Mouse (Mus musculus): ENCODE data around the gene 4930432K21Rik. TPM values are rescaled to one million over a fixed set of nuclear protein-coding genes. Genes with fewer than 3 reads are reported as not detected.

The 4930432K21Rik gene
- polyA plus RNA-seq, 1 experiment from 2014 or later, result 2.6 TPM

- no peak overlapping the region for H3K4me2 ChIP-seq
- H3K27me3 ChIP-seq (replicated peaks), result no peaks in the 10 kb centered on the region
- no peak for ATAC-seq (ENCODE audit: low FRiP score)
- no peaks in the 10 kb centered on the region for H3K36me3 ChIP-seq
- H3K4me3 ChIP-seq (replicated peaks), result no peak overlapping the region
- WGBS, result 87% methylated on average over 5 of the region's 5 CpGs
- H3K9me3 ChIP-seq (replicated peaks), result no peaks in the 10 kb centered on the region
- H3K27ac ChIP-seq (replicated peaks), result no peak overlapping the region
- H3K9ac ChIP-seq (replicated peaks), result no peak overlapping the region
- H3K4me1 ChIP-seq, result peaks cover 32% of the 10 kb centered on the region
These were observed 45.7 kb downstream of the 4930432K21Rik start for GRCm38 (mm10) chr8:84193566-84193965.

- no peak overlapping the region for H3K9ac ChIP-seq (replicated peaks)
- WGBS, result 64% methylated on average over 3 of the region's 3 CpGs
- no peaks in the 10 kb centered on the region for H3K36me3 ChIP-seq
- no peak overlapping the region for H3K27ac ChIP-seq (replicated peaks)
- no peak overlapping the region for H3K4me3 ChIP-seq (replicated peaks)
- no peak overlapping the region for H3K4me2 ChIP-seq
- H3K4me1 ChIP-seq, result peaks cover 39% of the 10 kb centered on the region
- H3K27me3 ChIP-seq (replicated peaks), result no peaks in the 10 kb centered on the region
- no peak for ATAC-seq (ENCODE audit: low FRiP score)
- no peaks in the 10 kb centered on the region for H3K9me3 ChIP-seq (replicated peaks)
These were observed 46.5 kb downstream of the 4930432K21Rik start for GRCm38 (mm10) chr8:84194224-84194743.

- WGBS, result 3% methylated on average over 42 of the region's 43 CpGs
- peak; percentile 52 for ATAC-seq (ENCODE audit: low FRiP score)
- H3K4me2 ChIP-seq, result peak overlapping the region; percentile 79
- no peaks in the 10 kb centered on the region for H3K36me3 ChIP-seq
- H3K4me1 ChIP-seq, result peaks cover 58% of the 10 kb centered on the region
- H3K27me3 ChIP-seq (replicated peaks), result peaks cover 6% of the 10 kb centered on the region; the same call in 1 of the 2 replicates
- peak overlapping the region; percentile 85 for H3K27ac ChIP-seq (replicated peaks)
- H3K9ac ChIP-seq (replicated peaks), result peak overlapping the region; percentile 44
- H3K9me3 ChIP-seq (replicated peaks), result no peaks in the 10 kb centered on the region
- H3K4me3 ChIP-seq (replicated peaks), result peak overlapping the region; percentile 49
These were observed 49.5 kb downstream of the 4930432K21Rik start for GRCm38 (mm10) chr8:84197141-84197921.

- ATAC-seq (ENCODE audit: low FRiP score), result peak; percentile 65
- 3% methylated on average over 30 of the region's 30 CpGs for WGBS
- Histone ChIP-seq H3K4me2 (peak overlapping the region; percentile 79), H3K27ac (replicated peaks) (peak overlapping the region; percentile 85), H3K9ac (replicated peaks) (peak overlapping the region; percentile 44), H3K4me3 (replicated peaks) (peak overlapping the region; percentile 49), H3K27me3 (replicated peaks) (peaks cover 6% of the 10 kb centered on the region; the same call in 1 of the 2 replicates), H3K4me1 (peaks cover 59% of the 10 kb centered on the region), H3K9me3 (replicated peaks) (no peaks in the 10 kb centered on the region), H3K36me3 (no peaks in the 10 kb centered on the region)
These were observed 50.3 kb downstream of the 4930432K21Rik start for GRCm38 (mm10) chr8:84197922-84198774.

- Histone ChIP-seq H3K27ac (replicated peaks) (peak overlapping the region; percentile 85), H3K9ac (replicated peaks) (no peak overlapping the region), H3K9me3 (replicated peaks) (no peaks in the 10 kb centered on the region), H3K4me3 (replicated peaks) (no peak overlapping the region), H3K36me3 (no peaks in the 10 kb centered on the region), H3K4me2 (peak overlapping the region; percentile 79), H3K27me3 (replicated peaks) (peaks cover 6% of the 10 kb centered on the region; the same call in 1 of the 2 replicates), H3K4me1 (peaks cover 66% of the 10 kb centered on the region)
- no peak for ATAC-seq (ENCODE audit: low FRiP score)
- 21% methylated on average over 4 of the region's 4 CpGs for WGBS
These were observed 51.0 kb downstream of the 4930432K21Rik start for GRCm38 (mm10) chr8:84198871-84199270.

- Histone ChIP-seq H3K27ac (replicated peaks) (peak overlapping the region; percentile 85), H3K4me1 (peaks cover 70% of the 10 kb centered on the region), H3K4me3 (replicated peaks) (no peak overlapping the region), H3K9me3 (replicated peaks) (no peaks in the 10 kb centered on the region), H3K36me3 (no peaks in the 10 kb centered on the region), H3K4me2 (peak overlapping the region; percentile 77; the same call in 1 of the 2 replicates), H3K9ac (replicated peaks) (no peak overlapping the region), H3K27me3 (replicated peaks) (peaks cover 6% of the 10 kb centered on the region; the same call in 1 of the 2 replicates)
- WGBS, result 59% methylated on average over 11 of the region's 11 CpGs
- ATAC-seq (ENCODE audit: low FRiP score), result no peak
These were observed 51.7 kb downstream of the 4930432K21Rik start for GRCm38 (mm10) chr8:84199348-84200125.

GRCm38 (mm10) chr8:84200126-84200555, 52.3 kb downstream of the 4930432K21Rik start:
- no peaks in the 10 kb centered on the region for H3K9me3 ChIP-seq (replicated peaks)
- H3K27ac ChIP-seq (replicated peaks), result peak overlapping the region; percentile 85
- no peak for ATAC-seq (ENCODE audit: low FRiP score)
- H3K27me3 ChIP-seq (replicated peaks), result peaks cover 6% of the 10 kb centered on the region; the same call in 1 of the 2 replicates
- peaks cover 70% of the 10 kb centered on the region for H3K4me1 ChIP-seq
- 20% methylated on average over 8 of the region's 8 CpGs for WGBS
- peak overlapping the region; percentile 77 for H3K4me2 ChIP-seq
- H3K9ac ChIP-seq (replicated peaks), result 0 out of 2 replicates have a peak overlapping the region, but pooled peaks have one; percentile 50
- H3K36me3 ChIP-seq, result no peaks in the 10 kb centered on the region
- peak overlapping the region; percentile 47 for H3K4me3 ChIP-seq (replicated peaks)

GRCm38 (mm10) chr8:84200652-84201544, 53.1 kb downstream of the 4930432K21Rik start:
- H3K36me3 ChIP-seq, result no peaks in the 10 kb centered on the region
- peak overlapping the region; percentile 47 for H3K4me3 ChIP-seq (replicated peaks)
- peaks cover 6% of the 10 kb centered on the region; the same call in 1 of the 2 replicates for H3K27me3 ChIP-seq (replicated peaks)
- peak overlapping the region; percentile 77 for H3K4me2 ChIP-seq
- WGBS, result 9% methylated on average over 45 of the region's 70 CpGs
- ATAC-seq (ENCODE audit: low FRiP score), result no peak
- peaks cover 70% of the 10 kb centered on the region for H3K4me1 ChIP-seq
- peak overlapping the region; percentile 50 for H3K9ac ChIP-seq (replicated peaks)
- H3K27ac ChIP-seq (replicated peaks), result peak overlapping the region; percentile 85
- no peaks in the 10 kb centered on the region for H3K9me3 ChIP-seq (replicated peaks)

- Histone ChIP-seq H3K36me3 (no peaks in the 10 kb centered on the region), H3K9me3 (replicated peaks) (no peaks in the 10 kb centered on the region), H3K27me3 (replicated peaks) (peaks cover 6% of the 10 kb centered on the region; the same call in 1 of the 2 replicates), H3K4me3 (replicated peaks) (peak overlapping the region; percentile 47), H3K4me2 (peak overlapping the region; percentile 77), H3K27ac (replicated peaks) (peak overlapping the region; percentile 85), H3K9ac (replicated peaks) (peak overlapping the region; percentile 50), H3K4me1 (peaks cover 70% of the 10 kb centered on the region)
- 67% methylated on average over 15 of the region's 15 CpGs for WGBS
- no peak for ATAC-seq (ENCODE audit: low FRiP score)
These were observed 53.9 kb downstream of the 4930432K21Rik start for GRCm38 (mm10) chr8:84201545-84202245.
